Mouse (Mus musculus): Measurements from ENCODE around the gene Fam229a. TPM values are rescaled to one million over a fixed set of nuclear protein-coding genes. Genes with fewer than 3 reads are reported as not detected.

The Fam229a gene
- 0.36 and 0.44 TPM in 2 replicates for polyA plus RNA-seq (2015; fragmentation: Nextera tagmentation; extraction: Ambion mirVana)

- ATAC-seq (ENCODE audit: low FRiP score, low TSS enrichment) (peak; percentile 66), DNase-seq (ENCODE audit: low spot score) (peak; percentile 70)
- no peaks in the 10 kb centered on the region for H3K27me3 ChIP-seq (ENCODE audit: control insufficient read depth, insufficient read depth, low read length)
- H3K36me3 ChIP-seq (ENCODE audit: control insufficient read depth, insufficient read depth, low read length): peaks cover 13% of the 10 kb centered on the region
- peak within 1 kb of the TSS; percentile 41 for H3K9ac ChIP-seq (ENCODE audit: low read length)
- 11% methylated on average over 65 of the region's 70 CpGs for WGBS
- peak within 1 kb of the TSS; percentile 34 for H3K4me3 ChIP-seq (ENCODE audit: low read depth, low read length)
- H3K9me3 ChIP-seq (ENCODE audit: control insufficient read depth, low read length): no peaks in the 10 kb centered on the region
- H3K27ac ChIP-seq (replicated peaks): no peak within 1 kb of the TSS
- no peaks in the 10 kb centered on the region; the same call in 1 of the 2 replicates for H3K4me1 ChIP-seq (replicated peaks; ENCODE audit: control insufficient read depth, insufficient read depth)
- H3K4me2 ChIP-seq (replicated peaks; ENCODE audit: low read depth): peak within 1 kb of the TSS; percentile 50
- TF ChIP-seq EP300 (optimal IDR thresholded peaks at IDR 0.05) (no peak), CTCF (IDR thresholded peaks at IDR 0.05; ENCODE audit: low read depth) (peak; percentile 55)
Observed at GRCm38 (mm10) chr4:129490972-129491880, at the start of gene Fam229a, which contains the start of gene Tssk3. Gene Fam229a, plus strand, starts transcription at chr4:129491190. Gene Tssk3, minus strand, starts transcription at chr4:129491022.

GRCm38 (mm10) chr4:129447360-129447759, 43.6 kb upstream of the Fam229a start:
- 76% methylated on average over 8 of the region's 8 CpGs for WGBS
- Histone ChIP-seq H3K4me2 (replicated peaks; ENCODE audit: low read depth) (no peak overlapping the region), H3K4me3 (ENCODE audit: low read depth, low read length) (no peak overlapping the region), H3K27ac (replicated peaks) (no peak overlapping the region), H3K27me3 (ENCODE audit: control insufficient read depth, insufficient read depth, low read length) (no peaks in the 10 kb centered on the region), H3K36me3 (ENCODE audit: control insufficient read depth, insufficient read depth, low read length) (no peaks in the 10 kb centered on the region), H3K9ac (ENCODE audit: low read length) (no peak overlapping the region), H3K4me1 (replicated peaks; ENCODE audit: control insufficient read depth, insufficient read depth) (no peaks in the 10 kb centered on the region), H3K9me3 (ENCODE audit: control insufficient read depth, low read length) (no peaks in the 10 kb centered on the region)
- ATAC-seq (ENCODE audit: low FRiP score, low TSS enrichment): no peak
- no peak for DNase-seq (ENCODE audit: low spot score)
- TF ChIP-seq EP300 (optimal IDR thresholded peaks at IDR 0.05) (no peak), CTCF (IDR thresholded peaks at IDR 0.05; ENCODE audit: low read depth) (no peak)

GRCm38 (mm10) chr4:129447778-129448563, 43.0 kb upstream of the Fam229a start:
- ATAC-seq (ENCODE audit: low FRiP score, low TSS enrichment) (peak; percentile 59; the same call in 1 of the 2 replicates), DNase-seq (ENCODE audit: low spot score) (no peak)
- Histone ChIP-seq H3K9me3 (ENCODE audit: control insufficient read depth, low read length) (no peaks in the 10 kb centered on the region), H3K27ac (replicated peaks) (no peak overlapping the region; the same call in 1 of the 2 replicates), H3K27me3 (ENCODE audit: control insufficient read depth, insufficient read depth, low read length) (no peaks in the 10 kb centered on the region), H3K4me3 (ENCODE audit: low read depth, low read length) (no peak overlapping the region), H3K9ac (ENCODE audit: low read length) (no peak overlapping the region), H3K4me1 (replicated peaks; ENCODE audit: control insufficient read depth, insufficient read depth) (no peaks in the 10 kb centered on the region), H3K4me2 (replicated peaks; ENCODE audit: low read depth) (no peak overlapping the region), H3K36me3 (ENCODE audit: control insufficient read depth, insufficient read depth, low read length) (no peaks in the 10 kb centered on the region)
- TF ChIP-seq CTCF (IDR thresholded peaks at IDR 0.05; ENCODE audit: low read depth) (no peak), EP300 (optimal IDR thresholded peaks at IDR 0.05) (no peak)
- 58% methylated on average over 11 of the region's 11 CpGs for WGBS

GRCm38 (mm10) chr4:129448713-129449112, 42.3 kb upstream of the Fam229a start:
- TF ChIP-seq EP300 (optimal IDR thresholded peaks at IDR 0.05) (no peak), CTCF (IDR thresholded peaks at IDR 0.05; ENCODE audit: low read depth) (no peak)
- Histone ChIP-seq H3K4me2 (replicated peaks; ENCODE audit: low read depth) (no peak overlapping the region), H3K27ac (replicated peaks) (no peak overlapping the region), H3K27me3 (ENCODE audit: control insufficient read depth, insufficient read depth, low read length) (no peaks in the 10 kb centered on the region), H3K36me3 (ENCODE audit: control insufficient read depth, insufficient read depth, low read length) (no peaks in the 10 kb centered on the region), H3K4me1 (replicated peaks; ENCODE audit: control insufficient read depth, insufficient read depth) (no peaks in the 10 kb centered on the region), H3K9ac (ENCODE audit: low read length) (no peak overlapping the region), H3K9me3 (ENCODE audit: control insufficient read depth, low read length) (no peaks in the 10 kb centered on the region), H3K4me3 (ENCODE audit: low read depth, low read length) (no peak overlapping the region)
- no peak for DNase-seq (ENCODE audit: low spot score)
- 81% methylated on average over 6 of the region's 6 CpGs for WGBS
- no peak for ATAC-seq (ENCODE audit: low FRiP score, low TSS enrichment)

- Histone ChIP-seq H3K4me1 (replicated peaks; ENCODE audit: control insufficient read depth, insufficient read depth) (no peaks in the 10 kb centered on the region), H3K27me3 (ENCODE audit: control insufficient read depth, insufficient read depth, low read length) (no peaks in the 10 kb centered on the region), H3K9ac (ENCODE audit: low read length) (no peak overlapping the region), H3K4me3 (ENCODE audit: low read depth, low read length) (no peak overlapping the region), H3K9me3 (ENCODE audit: control insufficient read depth, low read length) (no peaks in the 10 kb centered on the region), H3K36me3 (ENCODE audit: control insufficient read depth, insufficient read depth, low read length) (no peaks in the 10 kb centered on the region), H3K27ac (replicated peaks) (no peak overlapping the region), H3K4me2 (replicated peaks; ENCODE audit: low read depth) (no peak overlapping the region)
- TF ChIP-seq EP300 (optimal IDR thresholded peaks at IDR 0.05) (no peak), CTCF (IDR thresholded peaks at IDR 0.05; ENCODE audit: low read depth) (peak; percentile 29; the same call in 1 of the 2 replicates)
- ATAC-seq (ENCODE audit: low FRiP score, low TSS enrichment) (no peak), DNase-seq (ENCODE audit: low spot score) (no peak)
- WGBS: 75% methylated on average over 2 of the region's 2 CpGs
Observed at GRCm38 (mm10) chr4:129450851-129451250, 40.1 kb upstream of the Fam229a start.
